Mouse (Mus musculus) urinary bladder, adult 18-20 months (tissue): Measurements from ENCODE around the gene Amh.

Experiments used
- DNase-seq, 2 experiments: peaks; one replicate each; pipeline ENCODE4 v3.0.0; 2022; ENCODE audit warnings: low spot score in 2 of 2, mixed read lengths in 2 of 2

Amh gene

DNA sequence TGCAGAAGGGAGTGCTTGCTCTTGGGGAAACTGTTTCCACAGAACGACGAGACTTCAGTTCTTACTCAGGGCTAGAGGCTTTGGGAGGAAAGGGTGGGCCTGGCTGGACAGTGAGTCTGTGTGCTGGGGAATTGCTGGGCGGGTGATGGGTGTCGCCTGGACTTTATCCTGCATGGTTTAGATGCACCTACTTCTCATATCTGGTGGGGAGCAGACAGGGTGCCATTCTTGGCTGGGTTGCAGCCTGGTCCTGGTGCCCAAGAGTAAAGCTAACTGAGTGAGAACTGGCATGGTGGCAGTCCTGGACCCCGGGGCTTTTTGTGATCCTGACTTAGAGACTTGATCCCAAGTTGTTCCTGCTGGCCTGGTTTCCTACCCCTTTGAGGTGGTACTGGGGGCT, 51.9 kb downstream of the Amh start:
- no peak for DNase-seq
